Mouse (Mus musculus): ENCODE results near the gene Otop2.
A peak's percentile ranks its signal among the peaks of the same experiment; 100 is the strongest.

Gene Otop2

DNA sequence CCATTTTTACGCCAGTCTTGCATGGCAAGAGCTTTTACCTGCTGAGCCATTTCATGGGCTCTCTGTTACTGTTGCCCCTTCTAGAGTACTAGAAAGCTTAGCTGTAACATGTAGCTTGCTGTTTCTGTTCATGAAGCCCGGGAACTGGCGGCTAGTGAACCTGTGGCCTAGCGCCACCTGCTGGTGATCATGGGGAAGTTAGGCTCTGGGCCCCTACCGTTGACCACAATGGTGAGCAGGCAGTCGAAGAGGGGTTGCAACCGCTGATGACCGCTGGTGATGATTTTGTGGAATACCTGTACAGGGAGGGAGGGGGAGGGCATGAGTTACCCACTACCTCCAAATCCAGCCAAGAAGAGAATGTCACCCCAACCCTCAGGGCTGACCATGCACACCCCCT lies 47.2 kb downstream of the Otop2 start:
- peak; percentile 78 for DNase-seq

DNA sequence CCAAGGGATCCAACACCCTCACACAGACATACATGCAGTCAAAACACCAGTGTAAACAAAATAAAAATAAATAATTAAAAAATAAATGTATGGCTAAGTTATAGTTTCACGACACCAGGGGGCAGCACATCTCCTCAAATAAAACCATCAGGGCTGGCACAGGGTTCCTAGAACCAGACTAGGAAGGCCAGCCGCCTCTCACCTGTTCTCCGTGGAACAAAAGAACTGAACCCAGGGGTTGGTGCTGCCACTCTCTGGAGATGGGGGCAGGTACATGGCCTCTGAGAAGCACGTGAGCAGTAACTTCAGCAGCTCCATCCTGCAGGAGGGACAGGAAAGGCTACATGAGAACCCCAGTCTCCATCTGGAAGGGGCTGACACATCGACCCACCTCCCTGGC lies 51.5 kb downstream of the Otop2 start:
- DNase-seq = peak; percentile 83

DNA sequence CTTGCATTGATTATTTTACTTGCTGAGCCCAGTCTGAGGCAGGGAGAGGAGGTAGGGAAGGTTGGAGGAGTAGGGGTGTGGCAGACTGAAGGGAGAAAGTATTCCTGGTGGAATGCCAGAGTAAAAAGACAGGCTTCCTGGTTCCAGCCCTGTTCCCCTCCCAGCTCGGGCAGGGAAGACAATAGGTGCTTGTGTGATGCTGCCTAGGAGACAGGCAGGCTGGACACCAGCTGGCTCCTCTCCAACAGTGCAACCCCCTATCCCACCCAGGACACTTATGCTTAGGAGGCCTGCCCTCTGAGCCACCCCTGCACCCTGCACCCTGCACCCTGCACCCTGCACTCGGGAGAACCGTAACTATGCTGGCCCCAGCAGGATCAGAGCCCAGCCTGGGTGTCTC lies 52.3 kb downstream of the Otop2 start:
- no peak for DNase-seq

DNA sequence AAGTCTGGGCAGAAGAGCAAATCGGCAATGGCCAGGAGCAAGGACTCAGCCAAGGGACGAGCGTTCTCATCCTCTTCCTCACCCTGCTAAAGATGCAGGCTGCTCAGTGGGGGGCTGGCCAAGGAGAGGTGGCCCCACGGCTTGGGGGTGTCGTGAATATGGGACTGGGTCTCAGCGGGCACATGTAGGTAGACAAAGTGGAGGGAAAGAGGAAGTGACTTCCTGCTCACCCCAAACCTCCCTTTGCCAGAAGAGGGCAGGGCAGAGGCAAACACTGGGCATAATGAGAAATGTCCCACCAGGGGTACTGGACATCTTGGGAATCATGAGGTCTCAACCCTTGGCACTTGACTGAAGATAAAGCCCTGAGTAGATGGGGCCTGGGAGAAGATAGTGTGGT lies 52.8 kb downstream of the Otop2 start:
- DNase-seq = no peak

DNA sequence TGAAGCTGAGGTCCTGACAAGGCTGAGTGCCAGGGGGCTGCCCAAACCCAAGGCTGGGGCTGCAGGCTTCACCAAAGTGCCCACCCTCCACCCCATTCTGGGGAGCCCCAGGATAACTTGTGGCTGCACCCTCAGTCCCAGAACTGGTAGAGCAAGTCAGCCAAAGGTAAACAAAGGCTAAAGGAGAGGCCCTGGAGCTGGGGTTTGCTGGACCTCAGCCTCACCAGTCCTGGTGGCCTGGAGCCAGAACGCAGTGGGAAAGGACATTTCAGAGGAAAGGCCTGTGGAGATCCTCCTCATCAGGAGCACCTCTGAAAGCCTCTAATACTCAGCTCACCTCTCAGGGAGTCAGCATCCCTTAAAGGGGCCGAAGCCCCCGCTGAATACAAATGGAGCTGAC lies 57.2 kb downstream of the Otop2 start:
- no peak for DNase-seq

DNA sequence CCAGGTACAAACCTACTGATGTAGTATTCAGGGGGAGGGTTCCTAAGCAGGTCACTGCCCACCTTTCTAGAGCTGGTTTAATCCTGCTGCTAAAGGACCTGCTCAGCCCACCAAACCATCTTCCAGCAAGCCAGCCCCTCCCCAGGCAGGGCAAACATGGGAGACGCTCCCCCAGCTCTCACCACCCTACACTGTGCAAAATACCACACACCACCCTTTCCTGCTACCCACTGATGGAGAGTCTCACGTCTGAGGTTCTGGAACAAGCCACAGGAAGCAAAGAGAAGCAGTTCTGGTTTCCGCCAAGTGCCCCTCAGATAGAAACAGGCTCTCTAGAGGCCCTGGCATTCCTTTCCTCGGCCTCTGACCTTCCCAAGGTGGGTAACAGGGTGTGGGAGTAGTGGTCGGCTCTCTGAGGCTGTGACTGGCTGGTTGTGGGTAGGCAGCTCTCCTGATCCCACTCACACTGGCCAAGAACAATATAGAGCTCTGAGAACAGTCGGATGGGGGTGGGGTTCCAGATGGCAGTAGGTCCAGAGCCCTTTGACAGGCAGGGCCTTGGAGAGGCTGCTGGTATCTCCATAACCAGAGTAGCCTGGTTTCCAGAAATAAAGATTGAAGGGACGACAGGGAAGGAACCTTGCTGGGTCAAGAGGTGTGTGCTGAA lies 59.2 kb downstream of the Otop2 start:
- DNase-seq = no peak

DNA sequence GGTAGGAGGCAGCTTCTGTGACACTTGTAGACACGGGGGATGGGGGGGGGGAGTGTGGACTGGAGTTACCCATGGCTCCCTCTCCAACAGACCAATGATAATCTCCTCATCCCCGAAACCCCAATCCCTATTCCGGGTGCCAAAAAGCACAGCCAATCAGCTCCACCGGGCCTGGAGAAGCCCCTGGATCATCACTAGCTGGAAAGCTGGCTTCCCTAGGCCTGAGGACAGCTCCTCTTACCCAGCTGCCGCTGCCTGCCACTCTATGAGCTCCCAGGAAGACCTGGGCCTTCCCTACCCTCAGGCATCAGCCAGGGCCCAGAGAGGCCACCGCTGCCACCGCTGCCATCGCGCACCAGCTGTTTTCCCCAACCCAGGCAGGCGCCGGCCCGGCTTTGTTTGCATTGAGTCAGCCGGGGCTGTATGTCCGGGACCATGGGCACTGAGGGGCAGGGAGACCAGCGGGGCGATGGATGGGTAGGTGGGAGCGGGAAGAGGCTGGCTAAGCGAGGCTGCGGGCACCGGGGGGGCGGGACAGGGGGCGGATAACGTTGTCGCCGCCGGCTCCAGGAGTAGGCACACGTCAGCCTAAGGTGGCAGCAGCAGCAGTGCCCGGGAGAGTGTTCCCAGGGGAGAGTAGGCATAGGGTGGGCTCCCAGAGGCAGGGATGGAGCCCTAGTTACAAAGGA lies 59.9 kb downstream of the Otop2 start:
- no peak for DNase-seq

DNA sequence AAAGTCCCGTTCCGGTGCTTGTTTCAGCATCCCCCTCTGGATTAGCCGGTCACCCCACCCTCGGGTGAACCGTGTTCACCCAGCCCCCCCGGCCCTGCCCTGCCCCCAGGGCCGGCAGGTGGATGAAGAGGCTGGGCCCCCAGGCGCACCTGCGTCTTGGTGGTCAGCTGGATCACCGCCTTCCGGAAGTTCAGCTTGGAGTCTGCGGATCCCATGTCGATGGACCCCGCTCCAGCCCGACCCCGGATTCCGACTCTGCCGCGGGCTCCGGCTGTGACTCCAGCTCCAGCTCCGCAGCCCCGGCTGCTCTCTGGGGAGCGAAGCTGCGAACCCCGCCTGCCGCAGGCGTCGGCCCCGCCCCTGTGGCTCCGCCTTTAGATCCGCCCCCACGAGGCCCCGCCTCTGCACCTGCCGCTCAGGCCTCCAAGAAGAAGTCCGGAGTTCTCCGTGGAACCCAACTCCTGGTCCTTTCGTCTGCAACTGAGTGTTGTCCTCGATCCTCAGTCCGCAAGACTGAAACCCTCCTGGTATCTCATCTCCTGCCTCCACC lies 60.5 kb downstream of the Otop2 start, which contains the start of gene Hid1:
Gene Hid1 (minus strand): TSS at position 362 of the 550 bp plus-strand sequence.
- DNase-seq = peak; percentile 82

DNA sequence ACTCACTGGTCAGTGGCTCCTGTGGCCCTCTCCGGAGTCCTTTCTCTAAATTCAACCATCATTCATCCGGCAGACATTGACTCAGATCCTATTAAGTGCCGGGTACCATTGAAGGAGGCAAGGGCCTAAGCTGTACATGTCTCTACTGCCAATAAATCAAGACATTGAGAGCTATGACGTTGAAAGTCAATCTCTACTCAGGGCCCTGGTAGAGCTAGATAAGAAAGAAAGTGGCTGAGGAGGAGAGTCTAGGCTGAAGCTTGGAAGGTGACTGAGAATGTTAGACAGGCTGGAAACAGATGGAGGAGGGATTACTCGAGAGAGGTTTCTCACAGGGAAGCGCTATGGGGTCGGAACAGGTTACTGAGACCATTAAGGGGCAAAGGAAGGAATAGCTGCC lies 63.4 kb downstream of the Otop2 start:
- DNase-seq = no peak

DNA sequence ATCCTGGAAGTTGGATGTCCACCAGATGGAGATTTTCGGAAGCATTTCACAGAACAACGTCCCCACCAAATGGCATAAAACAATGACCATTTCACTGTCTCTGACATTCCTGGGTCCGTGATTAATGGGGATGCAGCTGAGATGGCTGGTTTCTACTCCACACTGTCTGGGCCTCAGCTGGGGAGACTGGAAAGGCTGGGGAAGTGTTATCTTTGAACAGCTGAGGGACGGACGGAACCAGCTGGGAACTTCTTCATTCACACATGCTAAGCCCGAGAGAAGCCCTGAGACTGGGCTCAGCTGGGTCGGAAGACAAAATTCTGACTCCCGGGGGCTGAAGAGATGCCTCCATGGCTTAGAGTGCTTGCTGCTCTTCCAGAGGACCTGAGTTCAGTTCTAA lies 64.4 kb downstream of the Otop2 start:
- no peak for DNase-seq

DNA sequence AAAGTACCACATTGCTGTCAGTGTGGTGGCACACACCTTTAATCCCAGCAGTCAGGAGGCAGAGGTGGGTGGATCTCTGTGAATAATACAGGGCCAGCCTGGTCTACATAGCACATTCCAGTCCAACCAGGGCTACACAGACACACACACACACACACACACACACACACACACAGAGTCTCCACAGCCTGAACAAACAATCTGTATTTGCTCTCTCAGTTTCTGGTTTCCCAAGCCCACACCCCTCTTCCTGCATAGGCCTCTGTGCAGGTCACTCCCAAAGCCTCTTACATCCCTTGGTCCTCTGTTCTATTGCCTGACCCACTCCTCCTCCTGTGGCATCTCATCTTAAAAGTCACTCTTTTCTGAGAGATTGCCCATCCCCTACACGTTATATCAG lies 65.1 kb downstream of the Otop2 start:
- no peak for DNase-seq

DNA sequence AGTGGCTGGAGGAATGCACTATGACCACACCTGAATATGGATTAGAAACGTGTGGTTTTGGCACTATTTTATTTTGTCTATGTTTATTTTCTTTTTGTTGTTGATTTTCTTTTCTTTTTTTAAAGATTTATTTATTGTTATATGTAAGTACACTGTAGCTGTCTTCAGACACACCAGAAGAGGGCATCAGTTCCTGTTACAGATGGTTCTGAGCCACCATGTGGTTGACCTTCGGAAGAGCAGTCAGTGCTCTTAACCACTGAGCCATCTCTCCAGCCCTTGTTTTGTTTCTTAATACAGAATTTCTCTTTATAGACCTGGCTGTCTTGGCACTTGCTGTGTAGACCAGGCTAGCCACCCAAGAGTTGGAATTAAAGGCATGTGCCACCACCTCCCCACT lies 65.8 kb downstream of the Otop2 start:
- DNase-seq = no peak

DNA sequence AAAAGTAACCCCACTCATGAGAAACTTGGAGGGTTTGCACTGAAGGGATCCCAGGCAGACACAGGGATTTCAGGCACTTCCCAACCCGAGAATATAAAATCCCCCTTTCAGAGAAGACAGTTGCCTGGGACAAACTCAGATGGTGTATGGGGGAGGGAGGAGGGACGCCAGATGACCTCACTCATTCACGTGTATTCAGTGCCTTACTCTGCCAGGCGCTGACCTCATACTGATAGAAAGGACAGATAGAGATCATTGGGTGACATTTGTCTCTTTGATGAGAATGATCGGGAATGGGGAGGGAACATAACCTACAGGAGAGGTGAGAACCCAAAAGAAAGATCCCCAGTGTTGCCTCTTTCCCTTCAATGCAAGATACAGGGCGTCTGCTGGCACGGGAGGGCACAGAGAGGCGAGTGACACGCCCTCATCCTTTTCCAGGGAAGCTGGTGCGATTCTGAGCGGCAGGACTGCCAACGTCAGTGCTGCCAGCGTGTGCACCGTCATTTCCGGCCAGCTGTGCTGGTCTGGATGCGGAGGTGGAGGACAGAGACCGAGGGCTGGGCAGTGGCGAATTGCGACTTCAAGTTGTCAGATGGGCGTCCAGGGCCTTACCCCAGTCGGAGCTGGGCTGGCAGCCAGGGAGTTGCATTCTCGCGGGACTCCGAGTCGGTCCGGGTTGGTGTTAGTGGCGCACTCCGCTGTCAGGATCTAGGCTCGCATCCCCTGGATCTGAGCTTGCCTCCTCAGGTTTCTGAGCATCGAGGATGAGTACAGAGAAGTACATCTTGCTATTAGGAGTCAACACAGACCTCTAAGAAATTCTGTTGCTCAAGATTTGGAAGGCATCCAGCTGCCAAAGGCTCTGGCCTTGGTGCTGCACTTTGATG lies 67.1 kb downstream of the Otop2 start:
- DNase-seq = peak; percentile 73

DNA sequence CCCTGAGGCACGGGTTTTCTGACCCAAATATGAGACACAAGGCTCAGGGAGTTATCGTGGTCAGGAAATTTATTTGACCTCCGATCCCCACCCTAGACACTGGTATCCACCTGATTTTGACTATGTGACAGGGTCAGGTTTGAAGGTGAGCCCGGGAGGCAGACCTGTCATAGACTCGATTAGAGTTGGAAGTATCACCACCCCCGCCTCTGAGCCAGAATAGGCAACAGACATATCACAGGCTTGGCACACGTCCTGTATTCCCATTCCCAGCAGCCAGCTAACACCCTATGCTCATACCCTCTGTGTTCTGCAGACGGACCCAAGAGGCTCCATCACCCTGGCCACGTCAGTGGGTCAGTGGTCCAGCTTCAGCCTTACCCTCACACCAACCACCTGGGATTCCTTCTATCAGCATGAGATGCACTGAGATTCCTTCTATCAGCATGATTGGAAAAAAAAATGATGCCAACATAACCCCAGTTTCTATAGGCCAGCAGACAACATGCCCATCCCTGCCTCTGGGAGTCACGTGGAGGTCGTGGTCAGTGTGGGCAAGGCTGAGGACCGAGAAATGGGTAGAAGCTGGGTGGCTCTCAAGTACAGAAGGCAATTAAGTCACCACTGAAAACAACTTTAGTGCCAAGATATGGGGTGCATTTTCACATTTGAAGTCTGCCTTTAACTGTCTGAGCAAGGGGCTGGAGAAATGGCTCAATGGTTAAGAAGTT lies 67.9 kb downstream of the Otop2 start:
- no peak for DNase-seq

DNA sequence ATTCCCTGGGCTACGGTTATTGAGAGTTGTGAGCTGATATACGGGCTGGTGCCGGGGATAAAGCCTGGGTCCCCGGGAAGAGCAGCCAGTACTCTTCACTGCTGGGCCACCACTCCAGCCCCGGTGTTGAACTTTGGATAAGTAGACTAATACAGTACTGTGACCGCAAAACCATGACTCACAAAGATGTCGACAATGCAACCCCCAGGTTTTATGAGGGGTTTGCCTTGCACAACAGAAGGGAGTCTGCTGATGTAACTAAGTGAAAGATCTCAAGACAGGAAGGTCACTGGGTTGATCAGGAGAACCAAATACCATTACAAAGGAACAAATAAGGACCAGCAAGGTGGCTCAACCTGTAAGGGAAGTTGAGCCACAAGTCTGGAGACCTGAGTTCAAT lies 69.8 kb downstream of the Otop2 start:
- DNase-seq = no peak

DNA sequence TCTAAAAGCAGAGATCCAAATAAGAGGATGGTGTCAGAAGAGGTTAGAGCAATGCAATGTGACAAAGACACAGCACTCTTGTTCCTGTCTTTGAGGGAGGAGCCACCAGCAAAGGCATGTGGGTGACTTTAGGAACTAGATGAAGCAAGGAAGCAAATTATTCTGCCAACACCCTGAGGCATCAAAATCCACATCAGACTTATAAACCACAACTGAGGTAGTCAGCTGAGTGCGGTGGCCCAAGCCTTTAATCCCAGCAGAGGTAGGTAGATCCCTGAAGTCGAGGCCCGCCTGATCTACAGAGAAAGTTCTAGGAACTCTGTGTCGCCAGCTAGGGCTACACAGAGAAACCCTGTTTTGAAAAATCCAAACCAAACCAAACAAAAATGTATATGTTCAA lies 70.3 kb downstream of the Otop2 start:
- DNase-seq = no peak

DNA sequence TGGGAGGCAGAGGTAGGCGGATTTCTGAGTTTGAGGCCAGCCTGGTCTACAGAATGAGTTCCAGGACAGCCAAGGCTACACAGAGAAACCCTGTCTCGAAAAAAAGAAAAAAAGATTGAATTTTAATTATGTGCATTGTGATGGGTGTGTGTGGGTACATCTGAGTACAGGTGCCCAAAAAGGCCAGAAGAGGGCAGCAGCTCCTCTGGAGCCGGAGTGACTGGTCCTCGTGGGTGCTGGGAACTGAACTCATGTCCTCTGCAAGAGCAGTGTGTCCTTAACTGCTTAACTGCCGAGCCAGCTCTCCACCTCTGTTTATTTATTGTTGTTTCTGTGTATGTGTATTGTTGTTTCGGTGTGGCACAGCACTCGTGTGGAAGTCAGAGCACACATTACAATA lies 70.9 kb downstream of the Otop2 start:
- no peak for DNase-seq

DNA sequence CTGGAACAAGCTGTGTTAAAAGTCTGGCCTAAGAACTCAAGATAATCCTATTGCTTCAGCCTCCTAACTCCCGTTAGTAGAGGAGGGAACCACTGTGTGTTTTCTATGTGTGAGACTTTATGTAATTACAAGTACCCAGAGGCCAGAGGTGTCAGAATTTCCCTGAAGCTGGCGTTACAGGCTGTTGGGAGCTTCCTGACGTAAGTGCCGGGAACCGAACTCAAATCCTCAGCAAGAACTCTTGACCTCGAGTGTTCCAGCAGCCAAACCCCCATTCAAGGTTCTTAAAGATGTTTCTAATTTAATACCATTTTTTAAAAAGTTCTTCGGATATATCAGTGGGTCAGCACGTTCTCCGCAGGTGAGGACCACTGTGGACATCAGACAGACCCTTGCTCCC lies 74.3 kb downstream of the Otop2 start:
- no peak for DNase-seq

Data from lung, postnatal 14 days (tissue).